In genomic region chr2:124561668-124562067, GRCm38 (mm10) we compare ENCODE assay signal across 23 mouse cellular contexts.
A peak's percentile ranks its signal among the peaks of the same experiment; 100 is the strongest.
DNase-seq lines count a peak whose midpoint lies in the region; ATAC-seq and TF ChIP-seq lines count a peak whose summit lies in the region.
"Had no signal": no experiment of that assay in that cellular context is flagged by ENCODE, and none has a peak within 500 bp of the region (broad histone marks: within the 10 kb centered on the region; RNA-seq: fewer than 3 reads in every experiment).

No protein-coding gene starts in this region.

- H3K9me3 ChIP-seq in forebrain, embryonic 13.5 days (replicated peaks), result no peaks in the 10 kb centered on the region
- no peaks in the 10 kb centered on the region for H3K9me3 ChIP-seq in forebrain, embryonic 14.5 days (replicated peaks; ENCODE audit: control insufficient read depth, low read length)
- H3K9me3 ChIP-seq in hindbrain, embryonic 12.5 days (replicated peaks), result no peaks in the 10 kb centered on the region
- no peaks in the 10 kb centered on the region for H3K9me3 ChIP-seq in hindbrain, postnatal 0 days (ENCODE audit: low read length)
- H3K9me3 ChIP-seq in midbrain, embryonic 11.5 days (ENCODE audit: control insufficient read depth, low read length), result no peaks in the 10 kb centered on the region
- no peaks in the 10 kb centered on the region for H3K9me3 ChIP-seq in midbrain, postnatal 0 days (ENCODE audit: low read length)
- no peaks in the 10 kb centered on the region for H3K9me3 ChIP-seq in neural tube, embryonic 14.5 days (ENCODE audit: control insufficient read depth, low read length)
- H3K9me3 ChIP-seq in neural tube, embryonic 15.5 days (replicated peaks), result no peaks in the 10 kb centered on the region
- H3K9me3 ChIP-seq: forebrain, embryonic 10.5 days; heart, embryonic 13.5 days; hindbrain, embryonic 15.5 days had no signal

- no peak for TF ChIP-seq CTCF in hindbrain, postnatal 0 days (IDR thresholded peaks at IDR 0.05; ENCODE audit: low read depth)
- TF ChIP-seq CTCF in midbrain, postnatal 0 days (IDR thresholded peaks at IDR 0.05), result no peak

- no peak overlapping the region for H3K9ac ChIP-seq in forebrain, embryonic 13.5 days
- H3K9ac ChIP-seq in forebrain, embryonic 14.5 days (ENCODE audit: low read length), result no peak overlapping the region
- H3K9ac ChIP-seq in hindbrain, embryonic 12.5 days, result no peak overlapping the region
- no peak overlapping the region for H3K9ac ChIP-seq in hindbrain, postnatal 0 days (replicated peaks; ENCODE audit: low read length)
- H3K9ac ChIP-seq in midbrain, embryonic 11.5 days (ENCODE audit: low read length), result no peak overlapping the region
- H3K9ac ChIP-seq in midbrain, postnatal 0 days (replicated peaks; ENCODE audit: low read length, poor library complexity, severe bottlenecking), result no peak overlapping the region
- no peak overlapping the region for H3K9ac ChIP-seq in neural tube, embryonic 14.5 days (replicated peaks; ENCODE audit: low read depth, low read length)
- no peak overlapping the region for H3K9ac ChIP-seq in neural tube, embryonic 15.5 days (replicated peaks)
- H3K9ac ChIP-seq: forebrain, postnatal 0 days; heart, embryonic 13.5 days; hindbrain, embryonic 15.5 days had no signal

- ATAC-seq in forebrain, embryonic 13.5 days, result 0 out of 2 replicates have a peak, but pooled peaks have one; percentile 6
- ATAC-seq in forebrain, embryonic 14.5 days, result no peak
- ATAC-seq in hindbrain, embryonic 12.5 days (ENCODE audit: low FRiP score), result peak; percentile 48; the same call in 1 of the 2 replicates
- no peak for ATAC-seq in hindbrain, postnatal 0 days
- no peak for ATAC-seq in midbrain, embryonic 11.5 days (ENCODE audit: low FRiP score)
- no peak for ATAC-seq in midbrain, postnatal 0 days (ENCODE audit: low FRiP score)
- ATAC-seq in neural tube, embryonic 14.5 days (ENCODE audit: low read depth), result peak; percentile 56; the same call in 1 of the 2 replicates
- ATAC-seq in neural tube, embryonic 15.5 days (ENCODE audit: low FRiP score), result no peak; the same call in 1 of the 2 replicates
- ATAC-seq: activated CD4-positive, CD25-positive, alpha-beta regulatory T cell, adult 4 months; inflammation-experienced regulatory T-cells, adult 6 months; intestine, embryonic 16.5 days had no signal

- WGBS in forebrain, embryonic 13.5 days, result 76% methylated on average over 5 of the region's 5 CpGs
- WGBS in forebrain, embryonic 14.5 days, result 77% methylated on average over 5 of the region's 5 CpGs
- 62% methylated on average over 5 of the region's 5 CpGs for WGBS in hindbrain, embryonic 12.5 days
- 37% methylated on average over 5 of the region's 5 CpGs for WGBS in hindbrain, postnatal 0 days
- 83% methylated on average over 5 of the region's 5 CpGs for WGBS in midbrain, embryonic 11.5 days
- 63% methylated on average over 5 of the region's 5 CpGs for WGBS in midbrain, postnatal 0 days
- 36% methylated on average over 5 of the region's 5 CpGs for WGBS in neural tube, embryonic 14.5 days
- WGBS in neural tube, embryonic 15.5 days, result 38% methylated on average over 5 of the region's 5 CpGs

- H3K4me2 ChIP-seq in forebrain, embryonic 13.5 days, result no peak overlapping the region
- H3K4me2 ChIP-seq in forebrain, embryonic 14.5 days (ENCODE audit: low read length), result no peak overlapping the region
- no peak overlapping the region for H3K4me2 ChIP-seq in hindbrain, embryonic 12.5 days (replicated peaks)
- no peak overlapping the region for H3K4me2 ChIP-seq in hindbrain, postnatal 0 days (ENCODE audit: low read depth, low read length)
- H3K4me2 ChIP-seq in midbrain, embryonic 11.5 days, result no peak overlapping the region
- H3K4me2 ChIP-seq in midbrain, postnatal 0 days (ENCODE audit: low read depth, low read length, poor library complexity, severe bottlenecking), result no peak overlapping the region
- H3K4me2 ChIP-seq in neural tube, embryonic 14.5 days (ENCODE audit: low read depth, low read length), result no peak overlapping the region
- H3K4me2 ChIP-seq in neural tube, embryonic 15.5 days, result no peak overlapping the region
- H3K4me2 ChIP-seq: heart, embryonic 13.5 days; hindbrain, embryonic 15.5 days had no signal

- no peak for DNase-seq in forebrain, embryonic 14.5 days (ENCODE audit: low spot score)
- no peak for DNase-seq in hindbrain, postnatal 0 days (ENCODE audit: low spot score)
- DNase-seq in midbrain, embryonic 11.5 days (ENCODE audit: low spot score, missing footprints), result peak; percentile 23
- DNase-seq in midbrain, postnatal 0 days (ENCODE audit: low spot score), result no peak
- DNase-seq: adrenal gland, adult 8-10 months; adrenal gland, postnatal 25 days; cerebellum, adult 8-10 months; forebrain, postnatal 0 days; gastrocnemius, adult 2 months; gastrocnemius, postnatal 14 days; heart, adult 18-20 months; heart, postnatal 14 days; heart, postnatal 4 days had no signal

- no peaks in the 10 kb centered on the region for H3K36me3 ChIP-seq in forebrain, embryonic 13.5 days (ENCODE audit: poor library complexity, severe bottlenecking)
- H3K36me3 ChIP-seq in forebrain, embryonic 14.5 days (ENCODE audit: control insufficient read depth, insufficient read depth, low read length), result no peaks in the 10 kb centered on the region
- no peaks in the 10 kb centered on the region for H3K36me3 ChIP-seq in hindbrain, embryonic 12.5 days
- no peaks in the 10 kb centered on the region for H3K36me3 ChIP-seq in hindbrain, postnatal 0 days (ENCODE audit: insufficient read depth, low read length)
- H3K36me3 ChIP-seq in midbrain, embryonic 11.5 days (ENCODE audit: control insufficient read depth, insufficient read depth, low read length), result no peaks in the 10 kb centered on the region
- H3K36me3 ChIP-seq in midbrain, postnatal 0 days (ENCODE audit: insufficient read depth, low read length), result no peaks in the 10 kb centered on the region
- no peaks in the 10 kb centered on the region for H3K36me3 ChIP-seq in neural tube, embryonic 14.5 days (ENCODE audit: control insufficient read depth, insufficient read depth, low read length)
- no peaks in the 10 kb centered on the region for H3K36me3 ChIP-seq in neural tube, embryonic 15.5 days
- H3K36me3 ChIP-seq: forebrain, embryonic 10.5 days; heart, embryonic 13.5 days; hindbrain, embryonic 15.5 days had no signal

- no peaks in the 10 kb centered on the region for H3K4me1 ChIP-seq in forebrain, embryonic 13.5 days
- no peaks in the 10 kb centered on the region for H3K4me1 ChIP-seq in forebrain, embryonic 14.5 days (ENCODE audit: control insufficient read depth, insufficient read depth, low read length)
- peaks cover 4% of the 10 kb centered on the region for H3K4me1 ChIP-seq in hindbrain, embryonic 12.5 days
- H3K4me1 ChIP-seq in hindbrain, postnatal 0 days (ENCODE audit: insufficient read depth, low read length), result peaks cover 6% of the 10 kb centered on the region
- H3K4me1 ChIP-seq in midbrain, embryonic 11.5 days (ENCODE audit: control insufficient read depth, insufficient read depth, low read length), result no peaks in the 10 kb centered on the region
- H3K4me1 ChIP-seq in midbrain, postnatal 0 days (ENCODE audit: insufficient read depth, low read length), result no peaks in the 10 kb centered on the region
- no peaks in the 10 kb centered on the region for H3K4me1 ChIP-seq in neural tube, embryonic 14.5 days (ENCODE audit: control insufficient read depth, insufficient read depth, low read length)
- H3K4me1 ChIP-seq in neural tube, embryonic 15.5 days, result peaks cover 18% of the 10 kb centered on the region
- H3K4me1 ChIP-seq: forebrain, embryonic 10.5 days had no signal

- H3K27me3 ChIP-seq in forebrain, embryonic 13.5 days, result no peaks in the 10 kb centered on the region
- H3K27me3 ChIP-seq in forebrain, embryonic 14.5 days (replicated peaks; ENCODE audit: control insufficient read depth, insufficient read depth, low read length), result no peaks in the 10 kb centered on the region
- no peaks in the 10 kb centered on the region for H3K27me3 ChIP-seq in hindbrain, embryonic 12.5 days
- H3K27me3 ChIP-seq in hindbrain, postnatal 0 days (ENCODE audit: insufficient read depth, low read length), result no peaks in the 10 kb centered on the region
- H3K27me3 ChIP-seq in midbrain, embryonic 11.5 days (ENCODE audit: control insufficient read depth, insufficient read depth, low read length), result no peaks in the 10 kb centered on the region
- H3K27me3 ChIP-seq in midbrain, postnatal 0 days (ENCODE audit: insufficient read depth, low read length), result no peaks in the 10 kb centered on the region
- no peaks in the 10 kb centered on the region for H3K27me3 ChIP-seq in neural tube, embryonic 14.5 days (ENCODE audit: control insufficient read depth, insufficient read depth, low read length)
- no peaks in the 10 kb centered on the region for H3K27me3 ChIP-seq in neural tube, embryonic 15.5 days (replicated peaks)
- H3K27me3 ChIP-seq: heart, embryonic 13.5 days; hindbrain, embryonic 15.5 days had no signal

- no peak overlapping the region for H3K27ac ChIP-seq in forebrain, embryonic 13.5 days
- no peak overlapping the region for H3K27ac ChIP-seq in forebrain, embryonic 14.5 days (ENCODE audit: low read depth, low read length)
- H3K27ac ChIP-seq in hindbrain, embryonic 12.5 days, result no peak overlapping the region
- no peak overlapping the region for H3K27ac ChIP-seq in hindbrain, postnatal 0 days
- no peak overlapping the region for H3K27ac ChIP-seq in midbrain, embryonic 11.5 days (ENCODE audit: low read depth, low read length)
- H3K27ac ChIP-seq in midbrain, postnatal 0 days (ENCODE audit: low read depth, low read length), result no peak overlapping the region
- no peak overlapping the region for H3K27ac ChIP-seq in neural tube, embryonic 14.5 days (ENCODE audit: low read depth, low read length)
- no peak overlapping the region for H3K27ac ChIP-seq in neural tube, embryonic 15.5 days (replicated peaks)
- H3K27ac ChIP-seq: forebrain, embryonic 10.5 days; gastrocnemius, adult 2 months; heart, embryonic 13.5 days had no signal

- H3K4me3 ChIP-seq in forebrain, embryonic 13.5 days, result no peak overlapping the region
- H3K4me3 ChIP-seq in forebrain, embryonic 14.5 days (ENCODE audit: low read depth, low read length), result no peak overlapping the region
- no peak overlapping the region for H3K4me3 ChIP-seq in hindbrain, embryonic 12.5 days
- H3K4me3 ChIP-seq in hindbrain, postnatal 0 days (ENCODE audit: low read length), result no peak overlapping the region
- no peak overlapping the region for H3K4me3 ChIP-seq in midbrain, embryonic 11.5 days (ENCODE audit: low read depth, low read length)
- H3K4me3 ChIP-seq in midbrain, postnatal 0 days (ENCODE audit: low read depth, low read length), result no peak overlapping the region
- no peak overlapping the region for H3K4me3 ChIP-seq in neural tube, embryonic 14.5 days (ENCODE audit: low read depth, low read length)
- no peak overlapping the region for H3K4me3 ChIP-seq in neural tube, embryonic 15.5 days (replicated peaks)
- H3K4me3 ChIP-seq: forebrain, embryonic 10.5 days; gastrocnemius, adult 2 months; heart, embryonic 13.5 days; hindbrain, embryonic 15.5 days had no signal

Comparison
In these comparisons a context has a peak if more than half of its experiments do, and no peak if none do; other contexts are left out.
1. ATAC-seq: peak in forebrain, embryonic 13.5 days (single experiment), hindbrain, embryonic 12.5 days (single experiment) and neural tube, embryonic 14.5 days (single experiment); none in forebrain, embryonic 14.5 days (single experiment), hindbrain, postnatal 0 days (single experiment), midbrain, embryonic 11.5 days (single experiment), midbrain, postnatal 0 days (single experiment) and neural tube, embryonic 15.5 days (single experiment).